Mouse (Mus musculus) lung, embryonic 16.5 days (tissue): ENCODE measurements at regions not wholly inside any gene's neighbourhood (a gene's known extent, or its start where the extent isn't known, plus 50 kb on each side); places are given as distances from the start of the nearest gene placed in this dataset.
A peak's percentile ranks its signal among the peaks of the same experiment; 100 is the strongest.

Experiments used
- ATAC-seq: fragments of 200-750 bp; cut with Nextera tagmentation; 2 replicates; pipeline ENCODE4 v1.8.0; 2017; ENCODE audit warnings: low read depth, mild to moderate bottlenecking, moderate library complexity
- H3K27ac ChIP-seq: fragments of 300-500 bp; sonication (generic); 2 replicates; pipeline ENCODE4 v1.5.1; 2014; ENCODE audit warnings: mild to moderate bottlenecking, control low read depth, low read length
- H3K27me3 ChIP-seq: fragments of 300-500 bp; sonication (generic); 2 replicates; pipeline ENCODE4 v1.6.1; 2014; ENCODE audit warnings: low read depth, low read length, mixed read lengths; ENCODE audit not compliant: control insufficient read depth, insufficient read depth
- H3K36me3 ChIP-seq: fragments of 300-500 bp; sonication (generic); 2 replicates; pipeline ENCODE4 v1.6.1; 2014; ENCODE audit warnings: low read length; ENCODE audit not compliant: control insufficient read depth, insufficient read depth
- H3K4me1 ChIP-seq: fragments of 300-500 bp; sonication (generic); replicated peaks from 2 replicates; pipeline ENCODE4 v1.6.1; 2014; ENCODE audit warnings: low read length, mixed read lengths; ENCODE audit not compliant: control insufficient read depth, insufficient read depth
- H3K4me2 ChIP-seq: fragments of 300-500 bp; sonication (generic); 2 replicates; pipeline ENCODE4 v1.6.1; 2014; ENCODE audit warnings: low read depth, low read length, control low read depth
- H3K4me3 ChIP-seq: fragments of 300-500 bp; sonication (generic); 2 replicates; pipeline ENCODE4 v1.5.1; 2014; ENCODE audit warnings: mild to moderate bottlenecking, low read length, control low read depth
- H3K9ac ChIP-seq: fragments of 300-500 bp; sonication (generic); 2 replicates; pipeline ENCODE4 v1.6.1; 2014; ENCODE audit warnings: low read length, control low read depth
- H3K9me3 ChIP-seq: fragments of 300-500 bp; sonication (generic); 2 replicates; pipeline ENCODE4 v1.6.1; 2016; ENCODE audit warnings: low read length; ENCODE audit not compliant: control insufficient read depth
- WGBS: fragments of 180-500 bp; shearing (Covaris S2); extraction: QIAGEN DNeasy Blood & Tissue Kit; methylation state at CpG from one replicate; pipeline ENCODE4 v1.1.7; 2014; 5-methylcytosine and 5-hydroxymethylcytosine counted together

DNA sequence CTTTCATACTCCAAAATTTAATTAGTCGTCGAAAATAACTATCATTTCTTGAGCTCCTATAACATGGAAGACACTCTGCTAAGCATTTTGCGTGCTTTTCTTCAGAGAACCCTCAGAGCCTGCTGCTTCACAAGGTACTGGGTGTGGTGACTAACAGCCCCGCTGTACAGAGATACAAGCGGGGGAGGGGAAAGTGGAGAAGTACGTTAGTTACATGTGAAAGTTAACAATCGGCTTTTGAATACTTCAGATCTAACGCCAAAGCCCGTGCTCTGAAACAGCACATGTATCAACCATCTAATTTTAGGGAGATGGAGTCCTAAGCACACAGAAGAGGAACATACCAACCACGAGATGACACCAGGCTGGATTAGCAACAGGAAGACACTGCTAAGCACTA is 55.4 kb upstream of the Foxd3 start:
- WGBS: 42% methylated on average over 10 of the region's 10 CpGs
- no peak overlapping the region for H3K4me3 ChIP-seq

DNA sequence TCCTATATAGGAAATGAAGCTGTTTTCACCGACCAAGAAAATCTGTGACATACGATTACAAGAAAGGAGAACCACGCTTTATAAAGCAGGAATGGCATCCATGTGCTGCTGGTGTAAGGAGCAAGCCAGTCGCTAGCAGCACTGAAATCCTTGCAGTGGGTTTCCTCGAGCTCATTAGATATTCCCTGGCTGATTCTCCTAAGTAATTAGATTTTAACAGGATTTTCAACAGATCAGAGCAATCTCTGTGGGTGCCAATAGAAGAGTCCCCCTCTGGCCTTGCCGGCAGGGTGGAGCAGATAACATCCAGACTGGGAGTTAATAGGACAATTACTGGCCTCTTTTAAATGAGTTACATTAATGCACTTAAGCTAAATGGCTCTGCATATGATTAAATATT is 54.6 kb upstream of the Foxd3 start:
- 45% methylated on average over 6 of the region's 6 CpGs for WGBS
- Histone ChIP-seq H3K36me3 (no peaks in the 10 kb centered on the region), H3K27ac (no peak overlapping the region), H3K9me3 (no peaks in the 10 kb centered on the region), H3K4me2 (no peak overlapping the region), H3K9ac (no peak overlapping the region), H3K27me3 (peaks cover 2% of the 10 kb centered on the region; the same call in 1 of the 2 replicates), H3K4me1 (no peaks in the 10 kb centered on the region; the same call in 1 of the 2 replicates), H3K4me3 (no peak overlapping the region)
- no peak for ATAC-seq

More for the DNA sequence above, 55.4 kb upstream of the Foxd3 start:
- H3K4me2 ChIP-seq: peak overlapping the region; percentile 6
- no peak overlapping the region for H3K9ac ChIP-seq
- H3K27me3 ChIP-seq: peaks cover 2% of the 10 kb centered on the region; the same call in 1 of the 2 replicates
- ATAC-seq: no peak
- no peak overlapping the region for H3K27ac ChIP-seq
- no peaks in the 10 kb centered on the region for H3K36me3 ChIP-seq
- H3K9me3 ChIP-seq: no peaks in the 10 kb centered on the region
- no peaks in the 10 kb centered on the region; the same call in 1 of the 2 replicates for H3K4me1 ChIP-seq
